8 mouse cellular contexts compared by ENCODE assay signal in genomic region chr7:143469946-143470345, GRCm38 (mm10). TPM values are rescaled to one million over a fixed set of nuclear protein-coding genes. Genes with fewer than 3 reads are reported as not detected.
DNase-seq lines count a peak whose midpoint lies in the region; ATAC-seq and TF ChIP-seq lines count a peak whose summit lies in the region.

No protein-coding gene starts in this region.

- H3K4me3 ChIP-seq in ES-E14 (ENCODE audit: insufficient read depth in 1 of 2, low read depth in 1 of 2, low read length in 2 of 2, poor library complexity in 1 of 2, severe bottlenecking in 1 of 2), result no peak overlapping the region
- H3K4me3 ChIP-seq in embryonic facial prominence, embryonic 14.5 days (ENCODE audit: low read depth, low read length), result no peak overlapping the region
- H3K4me3 ChIP-seq in heart, embryonic 11.5 days (ENCODE audit: low read depth, low read length), result no peak overlapping the region
- no peak overlapping the region for H3K4me3 ChIP-seq in layer of hippocampus, adult 2 months

- H3K36me3 ChIP-seq in ES-E14 (ENCODE audit: control insufficient read depth, insufficient read depth, low read length, poor library complexity, severe bottlenecking), result no peaks in the 10 kb centered on the region
- H3K36me3 ChIP-seq in embryonic facial prominence, embryonic 14.5 days (ENCODE audit: control insufficient read depth, insufficient read depth, low read length), result no peaks in the 10 kb centered on the region
- H3K36me3 ChIP-seq in heart, embryonic 11.5 days (ENCODE audit: control insufficient read depth, insufficient read depth, low read length), result no peaks in the 10 kb centered on the region

- H3K9me3 ChIP-seq in ES-E14 (ENCODE audit: control insufficient read depth, insufficient read depth, low read depth, low read length), result no peaks in the 10 kb centered on the region
- H3K9me3 ChIP-seq in embryonic facial prominence, embryonic 14.5 days (ENCODE audit: control insufficient read depth, low read length), result no peaks in the 10 kb centered on the region
- H3K9me3 ChIP-seq in heart, embryonic 11.5 days (replicated peaks; ENCODE audit: control insufficient read depth, low read length), result no peaks in the 10 kb centered on the region

- ATAC-seq in embryonic facial prominence, embryonic 14.5 days (ENCODE audit: low read depth), result peak; percentile 41
- no peak for ATAC-seq in heart, embryonic 11.5 days (replicated peaks; ENCODE audit: insufficient number of reproducible peaks, low FRiP score, low TSS enrichment)
- ATAC-seq in megakaryocyte, adult 5-6 weeks (ENCODE audit: poor library complexity, severe bottlenecking), result peak; percentile 61
- no peak for ATAC-seq in activated CD4-positive, CD25-positive, alpha-beta regulatory T cell, adult 4 months

- whole genome bisulfite sequencing in embryonic facial prominence, embryonic 14.5 days, result 12% methylated on average over 6 of the region's 8 CpGs
- 16% methylated on average over 8 of the region's 8 CpGs for WGBS in heart, embryonic 11.5 days (ENCODE audit: insufficient replicate concordance)

- no peak overlapping the region for H3K27ac ChIP-seq in ES-E14 (ENCODE audit: insufficient read depth, low read depth, low read length, poor library complexity, severe bottlenecking)
- no peak overlapping the region for H3K27ac ChIP-seq in embryonic facial prominence, embryonic 14.5 days (replicated peaks; ENCODE audit: low read depth, low read length)
- H3K27ac ChIP-seq in heart, embryonic 11.5 days (ENCODE audit: low read depth, low read length), result no peak overlapping the region
- no peak overlapping the region for H3K27ac ChIP-seq in layer of hippocampus, adult 2 months

- in situ Hi-C loops in ES-E14 (cut with MboI; ENCODE audit: low sequenced_read_pairs in 2 of 2, unreplicated experiment in 2 of 2), result loop anchor here (5.0 kb wide), 2 partner anchors 313 to 318 kb away; no protein-coding TSS in a partner anchor

- peak; percentile 98 for TF ChIP-seq CTCF in layer of hippocampus, adult 2 months (conservative IDR thresholded peaks at IDR 0.05)

- DNase-seq in ES-E14 (ENCODE audit: low read depth, low spot score), result no peak
- DNase-seq in adrenal gland, postnatal 36 days, result peak; percentile 82 to 88
- peak; percentile 87 for DNase-seq in embryonic facial prominence, embryonic 14.5 days (ENCODE audit: low spot score)
- DNase-seq in layer of hippocampus, adult 2 months (ENCODE audit: low spot score in 2 of 2), result peak; percentile 58 to 75
- peak; percentile 82 for DNase-seq in right cerebral cortex, postnatal 14 days

- H3K9ac ChIP-seq in ES-E14 (ENCODE audit: insufficient read depth, low read depth, low read length, poor library complexity, severe bottlenecking), result no peak overlapping the region
- H3K9ac ChIP-seq in embryonic facial prominence, embryonic 14.5 days (ENCODE audit: low read depth, low read length), result no peak overlapping the region
- H3K9ac ChIP-seq in heart, embryonic 11.5 days (ENCODE audit: low read depth, low read length), result no peak overlapping the region

- peaks cover 0 to 21% of the 10 kb centered on the region in 2 experiments; a peak in 1 of 4 replicates for H3K4me1 ChIP-seq in ES-E14 (ENCODE audit: control insufficient read depth in 2 of 2, insufficient read depth in 2 of 2, low read length in 2 of 2, poor library complexity in 1 of 2)
- peaks cover 14% of the 10 kb centered on the region for H3K4me1 ChIP-seq in embryonic facial prominence, embryonic 14.5 days (ENCODE audit: control insufficient read depth, insufficient read depth, low read length)
- peaks cover 11% of the 10 kb centered on the region; the same call in 1 of the 2 replicates for H3K4me1 ChIP-seq in heart, embryonic 11.5 days (ENCODE audit: control insufficient read depth, insufficient read depth, low read length)

- H3K4me2 ChIP-seq in embryonic facial prominence, embryonic 14.5 days (ENCODE audit: low read depth, low read length), result no peak overlapping the region
- H3K4me2 ChIP-seq in heart, embryonic 11.5 days, result peak overlapping the region; percentile 3; the same call in 1 of the 2 replicates

- H3K27me3 ChIP-seq in embryonic facial prominence, embryonic 14.5 days (replicated peaks; ENCODE audit: control insufficient read depth, insufficient read depth, low read length), result no peaks in the 10 kb centered on the region
- H3K27me3 ChIP-seq in heart, embryonic 11.5 days (ENCODE audit: control insufficient read depth, insufficient read depth, low read length), result peaks cover 3% of the 10 kb centered on the region; the same call in 1 of the 2 replicates

TF ChIP-seq in ES-E14, 5 proteins besides CTCF, POLR2A, EP300 and RAD21:
- TF ChIP-seq ZC3H11A (IDR thresholded peaks at IDR 0.05; ENCODE audit: borderline replicate concordance, low read depth, low read length) (peak; percentile 70), MAFK (IDR thresholded peaks at IDR 0.05; ENCODE audit: insufficient read depth, low read depth, low read length) (no peak)

RNA-seq across cellular contexts. Expression of gene Slc22a18, which starts 3.6 kb away (rescaled TPM):
- 1.5 and 4.6 TPM in 2 replicates for total RNA-seq in ES-E14 (2012; rRNA removed)
- 1 to 10 TPM; 1.4 to 1.5 TPM for total RNA-seq in adrenal gland, postnatal 36 days (2021)
- 2.5 and 2.8 TPM in 2 replicates for polyA plus RNA-seq in embryonic facial prominence, embryonic 14.5 days (2014; fragmentation: Nextera tagmentation; extraction: Ambion mirVana)
- polyA plus RNA-seq in heart, embryonic 11.5 days (2014; fragmentation: Nextera tagmentation; extraction: Ambion mirVana), result 0.52 and 0.87 TPM in 2 replicates
- under 1 TPM; 0.29 to 0.54 TPM for total RNA-seq in layer of hippocampus, adult 2 months (2021)
- total RNA-seq in megakaryocyte, adult 5-6 weeks (2015), result 1.2 and 1.3 TPM in 2 replicates
- total RNA-seq in megakaryocyte, adult 5-6 weeks (2017), result 0.94 and 1.7 TPM in 2 replicates
- under 1 TPM in 1 of 2 experiments, not detected in 1; 0.32 TPM for polyA plus RNA-seq in activated CD4-positive, CD25-positive, alpha-beta regulatory T cell, adult 4 months (2017; shearing (Covaris generic))

RNA-seq across cellular contexts. Expression of gene Cdkn1c, which starts 9.1 kb away (rescaled TPM):
- total RNA-seq in ES-E14 (2012; rRNA removed), result 57.9 and 85.6 TPM in 2 replicates
- 100 to 1,000 TPM; 242 to 645 TPM for total RNA-seq in adrenal gland, postnatal 36 days (2021)
- 2,410 and 2,543 TPM in 2 replicates for polyA plus RNA-seq in embryonic facial prominence, embryonic 14.5 days (2014; fragmentation: Nextera tagmentation; extraction: Ambion mirVana)
- polyA plus RNA-seq in heart, embryonic 11.5 days (2014; fragmentation: Nextera tagmentation; extraction: Ambion mirVana), result 1,643 and 1,679 TPM in 2 replicates
- total RNA-seq in layer of hippocampus, adult 2 months (2021), result 1 to 10 TPM; 2.5 to 6.7 TPM
- total RNA-seq in megakaryocyte, adult 5-6 weeks (2015), result 1.3 and 2.3 TPM in 2 replicates
- total RNA-seq in megakaryocyte, adult 5-6 weeks (2017), result 0.41 and 0.95 TPM in 2 replicates
- under 1 TPM; 0.24 to 0.41 TPM for polyA plus RNA-seq in activated CD4-positive, CD25-positive, alpha-beta regulatory T cell, adult 4 months (2017; shearing (Covaris generic))

RNA-seq across cellular contexts. Expression of gene Phlda2, which starts 33.0 kb away (rescaled TPM):
- 113 and 272 TPM in 2 replicates for total RNA-seq in ES-E14 (2012; rRNA removed)
- 1 to 10 TPM in 1 of 2 experiments, under 1 TPM in 1; 0.43 to 2.6 TPM for total RNA-seq in adrenal gland, postnatal 36 days (2021)
- polyA plus RNA-seq in embryonic facial prominence, embryonic 14.5 days (2014; fragmentation: Nextera tagmentation; extraction: Ambion mirVana), result 6.3 and 8.0 TPM in 2 replicates
- polyA plus RNA-seq in heart, embryonic 11.5 days (2014; fragmentation: Nextera tagmentation; extraction: Ambion mirVana), result 1.3 and 2.6 TPM in 2 replicates
- total RNA-seq in layer of hippocampus, adult 2 months (2021), result not detected
- total RNA-seq in megakaryocyte, adult 5-6 weeks (2015), result not detected in 2 replicates
- not detected in 2 replicates for total RNA-seq in megakaryocyte, adult 5-6 weeks (2017)
- not detected for polyA plus RNA-seq in activated CD4-positive, CD25-positive, alpha-beta regulatory T cell, adult 4 months (2017; shearing (Covaris generic))

Comparison
In these comparisons a context has a peak if more than half of its experiments do, and no peak if none do; other contexts are left out.
1. ATAC-seq: peak in embryonic facial prominence, embryonic 14.5 days (single experiment) and megakaryocyte, adult 5-6 weeks (single experiment); none in heart, embryonic 11.5 days (single experiment) and activated CD4-positive, CD25-positive, alpha-beta regulatory T cell, adult 4 months (single experiment).
2. RNA of gene Phlda2, which starts 33.0 kb away (total RNA-seq): 113 to 272 TPM in ES-E14; 0.43 to 2.6 TPM in adrenal gland, postnatal 36 days, not detected in layer of hippocampus, adult 2 months and not detected in megakaryocyte, adult 5-6 weeks; every median in the first group is over 10 times any median in the second.